ENCODE assay signal across 8 mouse cellular contexts in the genomic region with DNA sequence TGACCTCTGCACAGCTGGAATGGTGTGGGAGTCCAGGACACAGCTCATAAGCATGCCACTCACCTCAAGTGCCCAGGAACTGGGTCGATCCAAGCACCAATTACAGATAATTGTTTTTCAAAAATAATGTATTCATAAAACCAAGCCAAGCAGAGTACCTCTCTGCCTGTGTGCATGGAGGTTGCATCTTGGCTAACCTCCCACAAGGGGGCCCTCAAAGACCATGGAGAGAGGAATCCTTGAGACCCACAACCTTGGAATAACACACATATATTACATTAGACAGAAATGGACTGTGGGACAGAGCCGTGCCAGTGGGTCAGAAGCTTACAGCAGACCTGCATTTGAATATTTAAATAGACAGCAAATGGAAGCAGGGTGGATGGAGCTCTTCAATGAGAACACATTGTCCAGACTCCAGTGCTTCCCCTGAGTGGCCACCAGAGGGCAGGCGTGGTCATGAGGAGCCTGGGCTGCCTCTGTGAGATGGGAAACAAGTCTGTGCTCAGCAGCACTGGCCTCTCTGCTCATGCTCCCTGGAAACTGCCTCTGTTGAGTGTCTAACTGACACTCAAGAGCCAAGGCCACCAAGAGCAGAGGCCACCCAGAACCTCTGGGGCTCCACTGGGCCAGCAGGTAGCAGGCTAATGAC.
A peak's percentile ranks its signal among the peaks of the same experiment; 100 is the strongest.
DNase-seq lines count a peak whose midpoint lies in the region; ATAC-seq and TF ChIP-seq lines count a peak whose summit lies in the region.

No protein-coding gene starts in this region.

- H3K9me3 ChIP-seq in kidney, embryonic 14.5 days (ENCODE audit: control insufficient read depth, low read length): no peaks in the 10 kb centered on the region
- no peaks in the 10 kb centered on the region for H3K9me3 ChIP-seq in neural tube, embryonic 14.5 days (ENCODE audit: control insufficient read depth, low read length)

- H3K27me3 ChIP-seq in kidney, embryonic 14.5 days (ENCODE audit: control insufficient read depth, insufficient read depth, low read length): no peaks in the 10 kb centered on the region
- H3K27me3 ChIP-seq in liver, adult 2 months (ENCODE audit: control insufficient read depth, insufficient read depth, low read length): no peaks in the 10 kb centered on the region
- no peaks in the 10 kb centered on the region for H3K27me3 ChIP-seq in neural tube, embryonic 14.5 days (ENCODE audit: control insufficient read depth, insufficient read depth, low read length)

- peak; percentile 76 for ATAC-seq in kidney, embryonic 14.5 days (ENCODE audit: low FRiP score, low TSS enrichment)
- ATAC-seq in neural tube, embryonic 14.5 days (ENCODE audit: low read depth): peak; percentile 63; the same call in 1 of the 2 replicates

- WGBS in kidney, embryonic 14.5 days: 23% methylated on average over 3 of the region's 3 CpGs
- WGBS in liver, adult 2 months: 38% methylated on average over 3 of the region's 3 CpGs
- 27% methylated on average over 3 of the region's 3 CpGs for WGBS in neural tube, embryonic 14.5 days

- H3K4me1 ChIP-seq in kidney, embryonic 14.5 days (ENCODE audit: control insufficient read depth, insufficient read depth, low read length): no peaks in the 10 kb centered on the region
- no peaks in the 10 kb centered on the region for H3K4me1 ChIP-seq in liver, adult 2 months (ENCODE audit: control insufficient read depth, insufficient read depth, low read length)
- H3K4me1 ChIP-seq in neural tube, embryonic 14.5 days (ENCODE audit: control insufficient read depth, insufficient read depth, low read length): no peaks in the 10 kb centered on the region

- no peaks in the 10 kb centered on the region for H3K79me2 ChIP-seq in liver, adult 2 months (ENCODE audit: control insufficient read depth, insufficient read depth, low read length)

- no peak overlapping the region for H3K4me2 ChIP-seq in kidney, embryonic 14.5 days (replicated peaks; ENCODE audit: low read depth, low read length)
- H3K4me2 ChIP-seq in neural tube, embryonic 14.5 days (ENCODE audit: low read depth, low read length): no peak overlapping the region

- no peak overlapping the region for H3K27ac ChIP-seq in kidney, embryonic 14.5 days (ENCODE audit: low read depth, low read length)
- H3K27ac ChIP-seq in liver, adult 2 months (replicated peaks; ENCODE audit: insufficient read depth, low read depth, low read length): no peak overlapping the region
- no peak overlapping the region for H3K27ac ChIP-seq in neural tube, embryonic 14.5 days (ENCODE audit: low read depth, low read length)

- DNase-seq in B cell, adult 2 months: peak; percentile 67 to 70
- DNase-seq in adrenal gland, adult (ENCODE audit: inconsistent age in 2 of 2, low spot score in 1 of 2): peak; percentile 48 to 82
- peak; percentile 86 for DNase-seq in embryo, embryonic 10 days (ENCODE audit: low spot score)
- peak; percentile 54 to 55 for DNase-seq in gastrocnemius, postnatal 4 days (ENCODE audit: low spot score in 2 of 2)
- peak; percentile 32 for DNase-seq in liver, adult 2 months (ENCODE audit: extremely low read depth, low read depth, low spot score)
- DNase-seq in thymus, postnatal 14 days: peak; percentile 75

- H3K4me3 ChIP-seq in kidney, embryonic 14.5 days (ENCODE audit: low read length): no peak overlapping the region
- H3K4me3 ChIP-seq in liver, adult 2 months (ENCODE audit: insufficient read depth, low read depth, low read length): no peak overlapping the region
- no peak overlapping the region for H3K4me3 ChIP-seq in neural tube, embryonic 14.5 days (ENCODE audit: low read depth, low read length)

- no peak for TF ChIP-seq POLR2A in liver, adult 2 months (IDR thresholded peaks at IDR 0.05; ENCODE audit: extremely low read depth, insufficient read depth, low read length)

- no peaks in the 10 kb centered on the region for H3K36me3 ChIP-seq in kidney, embryonic 14.5 days (ENCODE audit: control insufficient read depth, insufficient read depth, low read length)
- no peaks in the 10 kb centered on the region for H3K36me3 ChIP-seq in liver, adult 2 months (ENCODE audit: control insufficient read depth, insufficient read depth, low read length)
- no peaks in the 10 kb centered on the region for H3K36me3 ChIP-seq in neural tube, embryonic 14.5 days (ENCODE audit: control insufficient read depth, insufficient read depth, low read length)

- H3K9ac ChIP-seq in kidney, embryonic 14.5 days (ENCODE audit: low read depth, low read length): no peak overlapping the region
- H3K9ac ChIP-seq in liver, adult 2 months (ENCODE audit: low read depth, low read length): no peak overlapping the region
- no peak overlapping the region for H3K9ac ChIP-seq in neural tube, embryonic 14.5 days (replicated peaks; ENCODE audit: low read depth, low read length)

- peak; percentile 95 for TF ChIP-seq CTCF in liver, adult 2 months (IDR thresholded peaks at IDR 0.05; ENCODE audit: low read depth, low read length)

Comparison
In these comparisons a context has a peak if more than half of its experiments do, and no peak if none do; other contexts are left out.
1. DNase-seq: peak in every context shown above with its lines; median percentile 86 in embryo, embryonic 10 days; 75 in thymus, postnatal 14 days; 68 in B cell, adult 2 months; 65 in adrenal gland, adult; 54 in gastrocnemius, postnatal 4 days; 32 in liver, adult 2 months.